In genomic region chr5:28388184-28388583, GRCm38 (mm10) we compare ENCODE assay signal across 8 mouse cellular contexts.
DNase-seq lines count a peak whose midpoint lies in the region; ATAC-seq and TF ChIP-seq lines count a peak whose summit lies in the region.

No protein-coding gene starts in this region.

- DNase-seq in heart, adult 11 months = peak; percentile 68
- no peak for DNase-seq in heart, embryonic 10.5 days (ENCODE audit: low spot score)
- DNase-seq in c-Kit-negative CD71-positive TER-119-positive erythroid progenitor cells, embryonic 14.5 days (ENCODE audit: low read depth, low spot score) = peak; percentile 29
- DNase-seq in kidney, postnatal 0 days (ENCODE audit: low spot score) = peak; percentile 83
- peak; percentile 86 for DNase-seq in lung, embryonic 14.5 days
- DNase-seq in right cerebral cortex, postnatal 36 days (ENCODE audit: low spot score in 2 of 2) = peak; percentile 27 to 30

- H3K27me3 ChIP-seq in heart, embryonic 10.5 days (ENCODE audit: insufficient read depth, poor library complexity, severe bottlenecking) = no peaks in the 10 kb centered on the region
- no peaks in the 10 kb centered on the region for H3K27me3 ChIP-seq in kidney, postnatal 0 days (ENCODE audit: insufficient read depth, low read length)
- no peaks in the 10 kb centered on the region for H3K27me3 ChIP-seq in lung, embryonic 14.5 days (ENCODE audit: insufficient read depth, low read length)

- H3K27ac ChIP-seq in heart, embryonic 10.5 days = no peak overlapping the region
- H3K27ac ChIP-seq in kidney, postnatal 0 days = no peak overlapping the region
- no peak overlapping the region for H3K27ac ChIP-seq in lung, embryonic 14.5 days (ENCODE audit: low read depth)

- H3K9me3 ChIP-seq in heart, embryonic 10.5 days = no peaks in the 10 kb centered on the region
- H3K9me3 ChIP-seq in kidney, postnatal 0 days (replicated peaks; ENCODE audit: low read length) = no peaks in the 10 kb centered on the region
- H3K9me3 ChIP-seq in lung, embryonic 14.5 days (ENCODE audit: low read depth, low read length) = no peaks in the 10 kb centered on the region

- H3K36me3 ChIP-seq in heart, embryonic 10.5 days = peaks cover 57% of the 10 kb centered on the region
- H3K36me3 ChIP-seq in kidney, postnatal 0 days (ENCODE audit: insufficient read depth, low read length) = peaks cover 47% of the 10 kb centered on the region
- H3K36me3 ChIP-seq in lung, embryonic 14.5 days (ENCODE audit: insufficient read depth) = peaks cover 60% of the 10 kb centered on the region

- H3K4me2 ChIP-seq in kidney, postnatal 0 days (ENCODE audit: low read length) = no peak overlapping the region
- H3K4me2 ChIP-seq in lung, embryonic 14.5 days = no peak overlapping the region

- no peaks in the 10 kb centered on the region for H3K4me1 ChIP-seq in heart, embryonic 10.5 days
- no peaks in the 10 kb centered on the region for H3K4me1 ChIP-seq in kidney, postnatal 0 days (replicated peaks; ENCODE audit: insufficient read depth, low read length)
- H3K4me1 ChIP-seq in lung, embryonic 14.5 days (ENCODE audit: insufficient read depth) = no peaks in the 10 kb centered on the region

- no peak overlapping the region for H3K9ac ChIP-seq in kidney, postnatal 0 days (ENCODE audit: low read depth, low read length)
- no peak overlapping the region for H3K9ac ChIP-seq in lung, embryonic 14.5 days

- peak; percentile 82 for ATAC-seq in CD4-positive, CD25-positive, alpha-beta regulatory T cell, adult 4 months
- 0 out of 2 replicates have a peak, but pooled peaks have one; percentile 52 for ATAC-seq in erythroid progenitor cell, adult 5-6 weeks (replicated peaks; ENCODE audit: low FRiP score, poor library complexity, severe bottlenecking)
- no peak for ATAC-seq in kidney, postnatal 0 days (replicated peaks; ENCODE audit: low FRiP score, low read depth)
- ATAC-seq in lung, embryonic 14.5 days (ENCODE audit: insufficient read depth) = peak; percentile 21; the same call in 1 of the 2 replicates

- 51% methylated on average over 3 of the region's 3 CpGs for WGBS in heart, embryonic 10.5 days
- WGBS in kidney, postnatal 0 days = 59% methylated on average over 3 of the region's 3 CpGs
- 53% methylated on average over 3 of the region's 3 CpGs for WGBS in lung, embryonic 14.5 days

- H3K4me3 ChIP-seq in heart, embryonic 10.5 days = no peak overlapping the region
- H3K4me3 ChIP-seq in kidney, postnatal 0 days (replicated peaks; ENCODE audit: low read depth, low read length) = no peak overlapping the region
- H3K4me3 ChIP-seq in lung, embryonic 14.5 days (ENCODE audit: low read depth, low read length) = no peak overlapping the region

- peak; percentile 85 for TF ChIP-seq CTCF in kidney, postnatal 0 days (IDR thresholded peaks at IDR 0.05; ENCODE audit: low read depth)
- TF ChIP-seq CTCF in lung, embryonic 14.5 days (IDR thresholded peaks at IDR 0.05; ENCODE audit: low read depth) = peak; percentile 78
